Comparison of ENCODE assay signal across 12 mouse cellular contexts in the genomic region with DNA sequence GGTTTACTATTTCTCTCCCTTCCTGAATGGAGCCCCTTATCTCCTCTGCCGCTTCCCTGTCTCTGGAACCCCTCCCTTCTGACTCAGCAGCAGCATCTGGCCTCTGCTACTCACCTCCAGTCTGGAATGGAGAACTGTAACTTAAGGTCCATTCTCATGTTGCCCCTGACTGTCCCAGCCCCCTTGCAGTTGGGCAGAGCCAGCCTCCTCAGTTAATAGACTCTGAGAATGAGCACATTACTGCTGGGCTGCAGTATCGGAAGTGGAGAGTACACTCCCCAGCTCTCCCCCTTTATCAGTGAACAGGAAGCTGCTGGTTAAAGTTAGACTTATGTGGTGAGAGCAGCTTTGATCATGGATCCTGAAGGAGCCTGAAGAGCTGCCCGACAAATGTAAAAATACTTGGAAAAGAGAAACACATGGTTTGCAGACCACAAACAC. TPM values are rescaled to one million over a fixed set of nuclear protein-coding genes. Genes with fewer than 3 reads are reported as not detected.
DNase-seq lines count a peak whose midpoint lies in the region; ATAC-seq and TF ChIP-seq lines count a peak whose summit lies in the region.
"Had no signal": no experiment of that assay in that cellular context is flagged by ENCODE, and none has a peak within 500 bp of the region (broad histone marks: within the 10 kb centered on the region; RNA-seq: fewer than 3 reads in every experiment).

No protein-coding gene starts in this region.

- ATAC-seq in liver, embryonic 15.5 days (ENCODE audit: insufficient read depth), result peak; percentile 70

- H3K9me3 ChIP-seq in heart, embryonic 10.5 days, result no peaks in the 10 kb centered on the region
- H3K9me3 ChIP-seq in liver, embryonic 15.5 days (replicated peaks), result no peaks in the 10 kb centered on the region
- H3K9me3 ChIP-seq: limb, embryonic 15.5 days had no signal

- no peak for TF ChIP-seq EP300 in heart, adult 2 months (IDR thresholded peaks at IDR 0.05; ENCODE audit: insufficient read depth, low read depth, low read length)

- peak overlapping the region; percentile 55 for H3K4me2 ChIP-seq in liver, embryonic 15.5 days
- H3K4me2 ChIP-seq: limb, embryonic 15.5 days had no signal

- H3K27ac ChIP-seq in heart, embryonic 10.5 days, result peak overlapping the region; percentile 31; the same call in 1 of the 2 replicates
- H3K27ac ChIP-seq in heart, adult 2 months, result no peak overlapping the region
- H3K27ac ChIP-seq in liver, embryonic 15.5 days (replicated peaks), result peak overlapping the region; percentile 79
- H3K27ac ChIP-seq in gastrocnemius, adult 2 months, result no peak overlapping the region
- H3K27ac ChIP-seq: limb, embryonic 15.5 days had no signal

- DNase-seq in heart, embryonic 10.5 days (ENCODE audit: low spot score), result no peak
- no peak for DNase-seq in heart, adult 2 months
- DNase-seq in thymus, postnatal 0 days (ENCODE audit: low spot score), result peak; percentile 53
- DNase-seq in thymus, postnatal 36 days, result no peak
- no peak for DNase-seq in gastrocnemius, adult 2 months
- DNase-seq in gastrocnemius, adult 18-20 months (ENCODE audit: low spot score), result no peak
- DNase-seq in retina, embryonic 14.5 days (ENCODE audit: low spot score), result no peak
- DNase-seq: embryo, embryonic 11 days; right cerebral cortex, postnatal 14 days had no signal

- TF ChIP-seq CTCF in heart, adult 2 months (IDR thresholded peaks at IDR 0.05), result no peak
- no peak for TF ChIP-seq CTCF in gastrocnemius, adult 2 months (IDR thresholded peaks at IDR 0.05)

- no peak overlapping the region for H3K9ac ChIP-seq in heart, adult 2 months (ENCODE audit: low read depth, low read length)
- peak overlapping the region; percentile 26; the same call in 1 of the 2 replicates for H3K9ac ChIP-seq in liver, embryonic 15.5 days
- H3K9ac ChIP-seq: limb, embryonic 15.5 days had no signal

- no peak for TF ChIP-seq POLR2A in heart, adult 2 months (IDR thresholded peaks at IDR 0.05; ENCODE audit: insufficient read depth, low read depth, low read length)

- no peak overlapping the region for H3K4me3 ChIP-seq in heart, embryonic 10.5 days
- no peak overlapping the region for H3K4me3 ChIP-seq in heart, adult 2 months
- H3K4me3 ChIP-seq in liver, embryonic 15.5 days (replicated peaks), result no peak overlapping the region; the same call in 1 of the 2 replicates
- H3K4me3 ChIP-seq in gastrocnemius, adult 2 months, result no peak overlapping the region
- H3K4me3 ChIP-seq: limb, embryonic 15.5 days had no signal

- no peaks in the 10 kb centered on the region for H3K27me3 ChIP-seq in heart, embryonic 10.5 days (ENCODE audit: insufficient read depth, poor library complexity, severe bottlenecking)
- H3K27me3 ChIP-seq in heart, adult 2 months (ENCODE audit: control insufficient read depth, insufficient read depth, low read length), result no peaks in the 10 kb centered on the region
- H3K27me3 ChIP-seq in liver, embryonic 15.5 days, result 0 out of 2 replicates have a peak, but pooled peaks cover 3% of the 10 kb centered on the region
- H3K27me3 ChIP-seq: limb, embryonic 15.5 days had no signal

- H3K79me2 ChIP-seq in heart, adult 2 months (replicated peaks; ENCODE audit: control insufficient read depth, insufficient read depth, low read length), result no peaks in the 10 kb centered on the region

- intact Hi-C loops in heart, adult 2 months (cut with DNase I), result no loop called here
- intact Hi-C loops in gastrocnemius, adult 2 months (cut with DNase I), result no loop called here

- peaks cover 21% of the 10 kb centered on the region for H3K4me1 ChIP-seq in heart, embryonic 10.5 days
- peaks cover 14% of the 10 kb centered on the region for H3K4me1 ChIP-seq in heart, adult 2 months (ENCODE audit: control insufficient read depth, insufficient read depth, low read length)
- H3K4me1 ChIP-seq in liver, embryonic 15.5 days (replicated peaks), result peaks cover 44% of the 10 kb centered on the region

- 14% methylated on average over 3 of the region's 3 CpGs for WGBS in heart, embryonic 10.5 days
- WGBS in heart, adult 2 months, result 23% methylated on average over 3 of the region's 3 CpGs
- WGBS in liver, embryonic 15.5 days (ENCODE audit: insufficient replicate concordance), result 7% methylated on average over 3 of the region's 3 CpGs

- H3K36me3 ChIP-seq in heart, embryonic 10.5 days, result no peaks in the 10 kb centered on the region
- H3K36me3 ChIP-seq in heart, adult 2 months (ENCODE audit: control insufficient read depth, insufficient read depth, low read length), result no peaks in the 10 kb centered on the region
- H3K36me3 ChIP-seq in liver, embryonic 15.5 days (replicated peaks), result no peaks in the 10 kb centered on the region
- H3K36me3 ChIP-seq: limb, embryonic 15.5 days had no signal

RNA-seq across cellular contexts. Expression of a gene that starts 10.7 kb away (rescaled TPM):
- 75.5 and 90.8 TPM in 2 replicates for polyA plus RNA-seq in heart, embryonic 10.5 days (2016; fragmentation: Nextera tagmentation; extraction: Ambion mirVana)
- total RNA-seq in heart, adult 2 months (2021), result 100 to 1,000 TPM; 216 to 349 TPM
- 272 and 285 TPM in 2 replicates for polyA plus RNA-seq in heart, adult 2 months (2012; rRNA removed)
- 78.9 and 83.6 TPM in 2 replicates for polyA plus RNA-seq in thymus, postnatal 0 days (2015; fragmentation: Nextera tagmentation; extraction: Ambion mirVana)
- polyA plus RNA-seq in liver, embryonic 15.5 days (2015; fragmentation: Nextera tagmentation; extraction: Ambion mirVana), result 139 and 161 TPM in 2 replicates
- total RNA-seq in gastrocnemius, adult 2 months (2021), result 100 to 1,000 TPM; 111 to 117 TPM
- total RNA-seq in gastrocnemius, adult 18-20 months (2021), result 100 to 1,000 TPM; 102 to 108 TPM

RNA-seq across cellular contexts. Expression of a gene that starts 46.6 kb away (rescaled TPM):
- polyA plus RNA-seq in heart, embryonic 10.5 days (2016; fragmentation: Nextera tagmentation; extraction: Ambion mirVana), result 0.06 TPM in 1 of 2 replicates, not detected in the other
- total RNA-seq in heart, adult 2 months (2021), result under 1 TPM; 0.16 to 0.39 TPM
- polyA plus RNA-seq in heart, adult 2 months (2012; rRNA removed), result 0.20 and 0.39 TPM in 2 replicates
- polyA plus RNA-seq in thymus, postnatal 0 days (2015; fragmentation: Nextera tagmentation; extraction: Ambion mirVana), result 0.12 and 0.21 TPM in 2 replicates
- 0.15 and 0.37 TPM in 2 replicates for polyA plus RNA-seq in liver, embryonic 15.5 days (2015; fragmentation: Nextera tagmentation; extraction: Ambion mirVana)
- not detected for total RNA-seq in gastrocnemius, adult 2 months (2021)
- under 1 TPM in 1 of 2 experiments, not detected in 1; 0.18 TPM for total RNA-seq in gastrocnemius, adult 18-20 months (2021)
- polyA plus RNA-seq: limb, embryonic 15.5 days; neural tube, embryonic 11.5 days had no signal

RNA-seq across cellular contexts. Expression of a gene that starts 58.6 kb away (rescaled TPM):
- polyA plus RNA-seq in heart, embryonic 10.5 days (2016; fragmentation: Nextera tagmentation; extraction: Ambion mirVana), result not detected in 2 replicates
- total RNA-seq in heart, adult 2 months (2021), result 1 to 10 TPM; 2.3 to 3.7 TPM
- 3.7 and 4.9 TPM in 2 replicates for polyA plus RNA-seq in heart, adult 2 months (2012; rRNA removed)
- 5.0 and 6.2 TPM in 2 replicates for polyA plus RNA-seq in thymus, postnatal 0 days (2015; fragmentation: Nextera tagmentation; extraction: Ambion mirVana)
- 0.35 and 0.62 TPM in 2 replicates for polyA plus RNA-seq in liver, embryonic 15.5 days (2015; fragmentation: Nextera tagmentation; extraction: Ambion mirVana)
- total RNA-seq in gastrocnemius, adult 2 months (2021), result 1 to 10 TPM in 1 of 2 experiments, under 1 TPM in 1; 0.43 to 1.1 TPM
- under 1 TPM; 0.83 to 0.98 TPM for total RNA-seq in gastrocnemius, adult 18-20 months (2021)
- polyA plus RNA-seq: neural tube, embryonic 11.5 days had no signal

Comparison
In these comparisons a context has a peak if more than half of its experiments do, and no peak if none do; other contexts are left out.
1. H3K27ac ChIP-seq: peak in heart, embryonic 10.5 days (single experiment) and liver, embryonic 15.5 days (single experiment); none in heart, adult 2 months (single experiment) and gastrocnemius, adult 2 months (single experiment).